Mouse (Mus musculus) embryo, embryonic 11.5 days (tissue): ENCODE measurements around the gene Pdcd4.

Experiments
- DNase-seq: peaks from one replicate; pipeline ENCODE4 v3.0.0-alpha.2; 2012; ENCODE audit warnings: low read depth, low spot score

The Pdcd4 gene

GRCm38 (mm10) chr19:53871502-53871901 is 20.5 kb upstream of the Pdcd4 start:
- DNase-seq, result no peak

- no peak for DNase-seq
Observed at GRCm38 (mm10) chr19:53872994-53873713, 18.9 kb upstream of the Pdcd4 start.

GRCm38 (mm10) chr19:53875246-53875645 is 16.8 kb upstream of the Pdcd4 start:
- no peak for DNase-seq

- no peak for DNase-seq
Observed at GRCm38 (mm10) chr19:53877779-53878178, 14.3 kb upstream of the Pdcd4 start.

- no peak for DNase-seq
Observed at GRCm38 (mm10) chr19:53880460-53880859, 11.6 kb upstream of the Pdcd4 start.

- no peak for DNase-seq
Observed at GRCm38 (mm10) chr19:53881786-53882185, 10.2 kb upstream of the Pdcd4 start.

- no peak for DNase-seq
Observed at GRCm38 (mm10) chr19:53885450-53885849, 6.6 kb upstream of the Pdcd4 start.

GRCm38 (mm10) chr19:53886576-53887370 is 5.3 kb upstream of the Pdcd4 start:
- no peak for DNase-seq

GRCm38 (mm10) chr19:53887822-53888221 is 4.2 kb upstream of the Pdcd4 start:
- no peak for DNase-seq

GRCm38 (mm10) chr19:53888331-53888730 is 3.7 kb upstream of the Pdcd4 start:
- no peak for DNase-seq

- DNase-seq, result no peak
Observed at GRCm38 (mm10) chr19:53889555-53889954, 2.5 kb upstream of the Pdcd4 start.

GRCm38 (mm10) chr19:53890274-53890673 is 1.8 kb upstream of the Pdcd4 start:
- DNase-seq, result no peak

GRCm38 (mm10) chr19:53890781-53891251 is 1.2 kb upstream of the Pdcd4 start:
- no peak for DNase-seq

- DNase-seq, result no peak
Observed at GRCm38 (mm10) chr19:53891569-53891968, 462 bp upstream of the Pdcd4 start.

- no peak for DNase-seq
Observed at GRCm38 (mm10) chr19:53892838-53893359, 868 bp downstream of the Pdcd4 start.

GRCm38 (mm10) chr19:53893711-53894171 is 1.7 kb downstream of the Pdcd4 start:
- no peak for DNase-seq

- no peak for DNase-seq
Observed at GRCm38 (mm10) chr19:53894538-53895121, 2.6 kb downstream of the Pdcd4 start.

- DNase-seq, result no peak
Observed at GRCm38 (mm10) chr19:53898046-53898445, 6.0 kb downstream of the Pdcd4 start.

GRCm38 (mm10) chr19:53898498-53898897 is 6.5 kb downstream of the Pdcd4 start:
- DNase-seq, result no peak

- no peak for DNase-seq
Observed at GRCm38 (mm10) chr19:53898970-53899900, 7.2 kb downstream of the Pdcd4 start.
